Mouse (Mus musculus) heart, embryonic 16.5 days (tissue): ENCODE measurements around the gene Dgkz. TPM values are rescaled to one million over a fixed set of nuclear protein-coding genes. Genes with fewer than 3 reads are reported as not detected.

Experiments
- ATAC-seq: fragments of 200-750 bp; cut with Nextera tagmentation; replicated peaks from 2 replicates; pipeline ENCODE4 v1.8.0; 2017; ENCODE audit warnings: moderate number of reproducible peaks; ENCODE audit not compliant: insufficient read depth, low FRiP score; ENCODE audit errors: extremely low read depth
- H3K27ac ChIP-seq: fragments of 300-500 bp; sonication (generic); 2 replicates; pipeline ENCODE4 v1.5.1; 2014; ENCODE audit warnings: mild to moderate bottlenecking, low read length, control low read depth, moderate library complexity
- H3K27me3 ChIP-seq: fragments of 300-500 bp; sonication (generic); 2 replicates; pipeline ENCODE4 v1.6.1; 2014; ENCODE audit warnings: low read length, mixed read lengths; ENCODE audit not compliant: control insufficient read depth, insufficient read depth
- H3K36me3 ChIP-seq: fragments of 300-500 bp; sonication (generic); 2 replicates; pipeline ENCODE4 v1.6.1; 2014; ENCODE audit not compliant: control insufficient read depth, insufficient read depth
- H3K4me1 ChIP-seq: fragments of 300-500 bp; sonication (generic); 2 replicates; pipeline ENCODE4 v1.6.1; 2014; ENCODE audit warnings: low read length, mixed read lengths; ENCODE audit not compliant: control insufficient read depth, insufficient read depth
- H3K4me2 ChIP-seq: fragments of 300-500 bp; sonication (generic); 2 replicates; pipeline ENCODE4 v1.6.1; 2014; ENCODE audit warnings: low read depth, mild to moderate bottlenecking, control low read depth, low read length
- H3K4me3 ChIP-seq: fragments of 300-500 bp; sonication (generic); 2 replicates; pipeline ENCODE4 v1.5.1; 2014; ENCODE audit warnings: mild to moderate bottlenecking, control low read depth, low read length
- H3K9ac ChIP-seq: fragments of 300-500 bp; sonication (generic); 2 replicates; pipeline ENCODE4 v1.6.1; 2014; ENCODE audit warnings: low read length, control low read depth
- H3K9me3 ChIP-seq: fragments of 300-500 bp; sonication (generic); replicated peaks from 2 replicates; pipeline ENCODE4 v1.6.1; 2016; ENCODE audit warnings: low read length; ENCODE audit not compliant: control insufficient read depth
- WGBS: fragments of 180-500 bp; shearing (Covaris S2); extraction: QIAGEN DNeasy Blood & Tissue Kit; methylation state at CpG from one replicate; pipeline ENCODE4 v1.1.7; 2014; 5-methylcytosine and 5-hydroxymethylcytosine counted together
- polyA plus RNA-seq: library from polyadenylated mRNA; unstranded; fragments of >200 nt; fragmentation: Nextera tagmentation; extraction: Ambion mirVana; gene quantifications from 2 replicates; pipeline ENCODE4 v1.2.1, GENCODE M21; 2015

Dgkz gene
- polyA plus RNA-seq, 1 experiment from 2014 or later = 43.1 TPM

DNA sequence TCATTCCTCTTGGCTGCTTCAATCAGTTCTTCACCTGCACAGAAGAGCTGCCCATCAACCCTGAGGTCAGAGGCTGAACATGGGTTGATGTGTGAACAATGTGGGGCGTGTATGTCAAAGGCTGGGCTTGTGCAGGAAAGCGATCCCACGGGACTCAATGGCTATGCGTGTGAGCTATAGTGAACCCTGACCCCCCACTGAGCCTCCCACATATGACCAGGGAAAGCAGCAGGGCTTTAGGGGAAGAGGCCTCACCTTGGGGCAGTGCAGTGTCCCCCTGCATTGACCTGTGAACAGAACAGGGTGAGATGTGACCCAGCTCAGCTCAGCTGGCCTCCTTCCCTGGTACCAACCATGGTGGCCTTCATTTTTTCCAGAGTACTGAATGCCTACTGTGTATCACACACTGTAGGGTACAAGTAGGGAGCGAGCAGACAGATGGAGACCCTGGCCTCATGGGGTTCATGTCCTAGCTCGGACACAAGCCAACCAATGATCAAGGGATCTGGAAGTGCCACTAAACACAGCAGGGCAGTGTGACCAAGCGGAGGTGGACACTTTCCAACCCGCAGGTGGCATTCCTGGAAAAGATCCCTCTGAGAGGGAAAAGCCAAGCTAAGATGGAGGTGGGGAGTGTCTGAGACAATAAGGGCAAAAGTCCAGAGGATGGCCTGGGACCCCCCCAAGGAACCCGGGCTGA is 40.7 kb downstream of the Dgkz start:
- Histone ChIP-seq H3K4me1 (peaks cover 23% of the 10 kb centered on the region), H3K4me3 (no peak overlapping the region), H3K4me2 (no peak overlapping the region), H3K27ac (no peak overlapping the region), H3K27me3 (no peaks in the 10 kb centered on the region), H3K9ac (no peak overlapping the region), H3K36me3 (peaks cover 55% of the 10 kb centered on the region), H3K9me3 (no peaks in the 10 kb centered on the region)
- WGBS = 81% methylated on average over 9 of the region's 9 CpGs
- no peak for ATAC-seq

DNA sequence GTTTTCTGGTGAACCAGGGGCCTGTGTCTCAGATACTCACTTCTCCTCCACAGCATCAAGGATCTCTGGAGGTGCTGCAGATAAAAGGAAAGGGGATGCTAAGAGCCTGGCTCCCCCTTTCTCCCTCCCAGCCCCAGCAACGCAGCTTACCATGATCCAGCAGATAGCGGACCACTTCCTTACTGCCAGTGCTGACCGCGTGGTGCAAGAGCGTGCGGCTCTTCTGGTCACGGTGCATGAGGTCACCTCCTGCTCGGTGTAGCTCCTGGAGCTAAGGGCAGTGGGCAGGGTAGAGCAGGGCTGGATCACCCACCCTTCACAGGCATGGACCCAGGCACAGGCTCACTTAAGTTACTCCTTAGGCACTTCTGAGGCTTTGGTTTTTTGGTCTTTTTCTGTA is 41.6 kb downstream of the Dgkz start:
- 40% methylated on average over 8 of the region's 8 CpGs for WGBS
- H3K27ac ChIP-seq = no peak overlapping the region

DNA sequence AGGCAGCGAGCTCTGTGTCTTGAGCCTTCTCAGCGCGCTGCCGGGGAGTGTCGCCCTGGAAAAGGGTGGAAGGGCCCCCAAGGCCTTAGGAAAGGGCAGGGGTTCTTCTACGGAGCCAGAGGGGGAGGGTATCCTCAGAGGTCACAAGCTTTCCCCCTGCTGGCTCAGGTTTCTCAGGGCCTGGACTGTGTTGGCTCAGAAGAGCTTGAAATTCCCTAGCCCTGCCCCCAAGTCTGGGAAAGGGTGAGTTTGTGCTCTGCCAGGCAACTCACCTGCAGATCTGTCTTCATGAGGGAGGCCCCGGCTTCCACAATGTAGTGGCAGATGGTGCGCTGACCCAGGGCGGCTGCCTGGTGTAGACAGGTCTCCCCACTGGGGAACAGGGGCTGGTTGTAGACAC is 42.2 kb downstream of the Dgkz start:
- whole genome bisulfite sequencing = 58% methylated on average over 9 of the region's 9 CpGs
- Histone ChIP-seq H3K36me3 (peaks cover 40% of the 10 kb centered on the region), H3K4me2 (no peak overlapping the region), H3K9me3 (no peaks in the 10 kb centered on the region), H3K9ac (no peak overlapping the region), H3K4me3 (no peak overlapping the region), H3K27ac (no peak overlapping the region), H3K27me3 (no peaks in the 10 kb centered on the region), H3K4me1 (peaks cover 25% of the 10 kb centered on the region)
- ATAC-seq = no peak

More for the DNA sequence above, 41.6 kb downstream of the Dgkz start:
- Histone ChIP-seq H3K9me3 (no peaks in the 10 kb centered on the region), H3K4me2 (no peak overlapping the region), H3K4me1 (peaks cover 25% of the 10 kb centered on the region), H3K27me3 (no peaks in the 10 kb centered on the region), H3K9ac (no peak overlapping the region), H3K36me3 (peaks cover 45% of the 10 kb centered on the region), H3K4me3 (no peak overlapping the region)
- no peak for ATAC-seq

DNA sequence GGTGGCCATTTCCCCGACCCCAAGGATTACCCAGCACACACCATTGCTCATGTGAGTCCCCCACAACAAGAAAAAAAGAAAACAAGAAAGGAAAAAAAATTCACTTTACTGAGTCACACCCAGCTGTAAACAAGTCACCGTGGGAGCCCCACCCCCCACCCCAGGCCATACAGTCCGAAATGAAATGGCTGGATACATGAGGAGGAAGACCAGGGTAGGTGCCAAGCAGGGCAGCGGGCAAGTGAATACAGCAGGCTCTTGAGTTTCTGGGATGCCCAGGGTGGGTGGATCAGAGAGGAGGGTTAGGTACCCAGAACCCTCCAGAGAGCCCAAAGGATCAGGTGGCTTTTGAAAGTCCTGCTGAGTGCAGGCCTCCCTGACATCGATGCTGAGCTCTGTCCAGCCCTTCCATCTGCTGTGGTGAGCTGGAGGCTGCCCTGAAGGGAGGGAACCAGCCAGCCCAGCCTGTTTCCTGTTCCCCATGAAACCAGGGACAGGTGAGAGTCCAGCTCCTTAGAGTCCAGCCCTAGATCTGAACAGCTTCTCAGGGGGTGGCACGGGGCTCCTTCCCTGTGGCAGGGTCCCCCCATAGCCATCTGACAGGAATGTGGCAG is 42.8 kb downstream of the Dgkz start:
- no peak overlapping the region for H3K27ac ChIP-seq
- H3K36me3 ChIP-seq = peaks cover 34% of the 10 kb centered on the region
- peaks cover 25% of the 10 kb centered on the region for H3K4me1 ChIP-seq
- H3K4me2 ChIP-seq = peak overlapping the region; percentile 80
- H3K9ac ChIP-seq = 0 out of 2 replicates have a peak overlapping the region, but pooled peaks have one; percentile 24
- H3K4me3 ChIP-seq = no peak overlapping the region
- no peaks in the 10 kb centered on the region for H3K27me3 ChIP-seq
- ATAC-seq = no peak
- no peaks in the 10 kb centered on the region for H3K9me3 ChIP-seq
- 18% methylated on average over 6 of the region's 6 CpGs for WGBS

DNA sequence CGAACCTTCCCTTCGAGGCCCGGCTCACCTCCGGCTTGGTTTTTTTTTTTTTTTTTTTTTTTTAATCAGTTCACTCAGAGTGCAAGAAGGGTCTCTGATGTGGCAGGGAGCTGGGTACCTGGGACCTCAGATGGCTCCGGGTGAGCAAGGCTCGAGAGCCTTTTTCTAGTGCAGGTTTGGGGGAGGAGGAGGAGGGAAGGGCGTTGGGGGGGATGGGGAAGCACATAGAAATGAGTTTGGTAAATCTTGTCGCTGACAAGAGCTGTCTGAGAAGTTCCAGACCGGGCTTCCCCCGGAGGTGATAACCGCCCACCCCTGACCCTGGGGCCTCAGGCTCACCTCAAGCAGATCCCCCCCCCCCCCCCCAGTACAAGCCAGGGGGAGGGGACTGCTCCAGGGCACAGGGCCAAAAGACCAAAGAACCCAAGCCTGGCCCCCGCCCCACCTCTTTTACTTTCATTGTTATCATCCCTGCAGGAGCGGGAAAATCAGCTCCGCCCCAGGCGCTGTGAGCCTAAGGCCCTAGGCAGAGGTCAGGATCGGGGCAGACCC is 43.4 kb downstream of the Dgkz start, which contains the start of gene Mdk:
Mdk (minus strand) TSS at position 138 of the 552 bp plus-strand sequence.
- Histone ChIP-seq H3K36me3 (peaks cover 28% of the 10 kb centered on the region), H3K4me1 (peaks cover 25% of the 10 kb centered on the region), H3K9ac (peak within 1 kb of the TSS; percentile 70), H3K4me3 (peak within 1 kb of the TSS; percentile 53), H3K27ac (peak within 1 kb of the TSS; percentile 65), H3K4me2 (peak within 1 kb of the TSS; percentile 80), H3K27me3 (no peaks in the 10 kb centered on the region), H3K9me3 (no peaks in the 10 kb centered on the region)
- WGBS = 5% methylated on average over 16 of the region's 16 CpGs
- ATAC-seq = peak; percentile 6; the same call in 1 of the 2 replicates

DNA sequence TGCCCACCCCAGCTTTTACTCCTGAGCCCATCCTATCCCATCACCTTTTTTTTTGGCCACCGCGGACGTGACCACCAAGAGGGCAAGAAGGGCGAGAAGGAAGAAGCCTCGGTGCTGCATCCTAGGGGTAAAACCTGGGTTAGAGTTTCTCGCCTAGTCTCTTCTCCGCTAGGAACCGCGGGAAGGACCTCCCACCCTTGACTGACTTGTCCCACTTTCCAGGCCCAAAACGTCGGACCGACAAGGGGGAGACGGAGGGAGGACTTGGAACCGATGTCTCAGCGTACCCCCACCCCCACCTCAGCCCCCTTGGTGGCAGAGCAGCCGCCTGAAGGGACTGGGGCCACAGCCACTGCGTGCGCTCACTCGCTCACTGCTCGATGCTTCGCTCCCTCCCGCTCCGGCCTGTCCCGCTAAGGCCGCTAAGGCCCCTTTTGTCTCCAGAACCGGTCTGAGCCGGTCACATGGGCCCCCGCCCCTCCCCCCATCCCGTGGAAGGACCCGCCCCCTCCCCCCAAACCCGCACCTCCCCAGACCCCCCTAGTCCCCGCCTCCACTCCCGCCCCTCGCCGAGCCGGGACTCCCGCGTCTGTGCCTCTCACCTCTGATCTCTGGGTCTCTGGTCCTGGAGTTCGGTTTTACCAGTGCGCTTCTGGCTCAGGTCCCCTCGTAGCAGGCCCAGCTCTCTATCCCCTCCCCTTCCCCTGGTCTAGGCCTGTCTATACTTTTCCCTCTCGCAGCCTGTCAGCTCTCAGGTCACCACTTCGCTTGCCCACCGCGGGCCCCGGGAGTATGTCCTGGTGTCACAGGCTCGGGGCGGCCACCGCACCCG is 44.1 kb downstream of the Dgkz start:
- ATAC-seq = peak; percentile 47
- Histone ChIP-seq H3K4me3 (peak overlapping the region; percentile 53), H3K9me3 (no peaks in the 10 kb centered on the region), H3K4me1 (peaks cover 25% of the 10 kb centered on the region), H3K27me3 (no peaks in the 10 kb centered on the region), H3K4me2 (peak overlapping the region; percentile 80), H3K9ac (peak overlapping the region; percentile 70), H3K36me3 (peaks cover 21% of the 10 kb centered on the region), H3K27ac (peak overlapping the region; percentile 65)
- 3% methylated on average over 47 of the region's 50 CpGs for WGBS

DNA sequence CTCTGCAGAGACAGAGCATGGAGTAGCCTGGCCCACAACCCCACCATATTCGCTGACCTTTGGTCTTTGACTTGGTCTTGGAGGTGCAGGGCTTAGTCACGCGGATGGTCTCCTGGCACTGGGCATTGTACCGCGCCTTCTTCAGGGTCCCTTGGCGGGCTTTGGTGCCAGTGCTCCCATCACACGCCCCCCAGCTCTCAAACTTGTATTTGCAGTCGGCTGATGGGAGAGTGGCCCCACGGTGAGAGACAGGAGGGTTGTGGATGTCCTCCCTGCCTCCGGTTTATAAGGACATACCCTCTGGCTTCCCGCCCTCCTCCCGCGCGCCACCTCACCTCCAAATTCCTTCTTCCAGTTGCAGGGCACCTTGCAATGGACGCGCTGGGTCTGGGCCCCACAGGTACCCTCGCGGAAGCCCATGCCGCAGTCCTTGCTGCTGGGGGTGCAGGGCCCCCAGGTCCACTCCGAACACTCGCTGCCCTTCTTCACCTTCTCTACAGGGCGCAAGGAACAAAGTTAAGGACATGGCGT is 44.8 kb downstream of the Dgkz start:
- 17% methylated on average over 23 of the region's 23 CpGs for WGBS
- H3K9ac ChIP-seq = peak overlapping the region; percentile 70
- peaks cover 3% of the 10 kb centered on the region; the same call in 1 of the 2 replicates for H3K27me3 ChIP-seq
- H3K36me3 ChIP-seq = peaks cover 14% of the 10 kb centered on the region
- H3K4me2 ChIP-seq = peak overlapping the region; percentile 80
- no peaks in the 10 kb centered on the region for H3K9me3 ChIP-seq
- H3K4me1 ChIP-seq = peaks cover 25% of the 10 kb centered on the region
- ATAC-seq = no peak
- H3K4me3 ChIP-seq = peak overlapping the region; percentile 53
- H3K27ac ChIP-seq = peak overlapping the region; percentile 65

DNA sequence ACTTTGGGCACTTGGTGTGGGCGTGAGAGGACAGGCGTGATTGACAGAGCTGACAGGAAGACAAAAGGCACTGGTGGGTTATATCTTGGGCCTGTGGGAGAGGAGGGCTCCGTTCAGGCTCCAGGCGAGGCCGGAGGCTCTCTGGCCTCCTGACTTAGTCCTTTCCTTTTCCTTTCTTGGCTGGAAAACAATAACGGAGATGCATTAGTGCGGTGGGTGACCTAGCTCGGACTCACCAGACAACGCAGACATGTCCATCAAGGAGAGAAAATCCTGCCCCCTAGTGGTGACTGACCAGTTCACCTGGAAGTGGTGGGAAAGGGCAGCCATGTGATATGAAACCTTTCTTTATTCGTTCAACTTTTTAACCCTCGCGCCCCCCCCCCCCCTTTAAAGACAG is 45.7 kb downstream of the Dgkz start:
- 16% methylated on average over 12 of the region's 12 CpGs for whole genome bisulfite sequencing
- 0 out of 2 replicates have a peak overlapping the region, but pooled peaks have one; percentile 0 for H3K9ac ChIP-seq
- H3K27ac ChIP-seq = no peak overlapping the region
- H3K4me2 ChIP-seq = peak overlapping the region; percentile 80
- ATAC-seq = no peak
- no peaks in the 10 kb centered on the region for H3K9me3 ChIP-seq
- peaks cover 25% of the 10 kb centered on the region for H3K4me1 ChIP-seq
- H3K4me3 ChIP-seq = peak overlapping the region; percentile 53
- H3K36me3 ChIP-seq = peaks cover 7% of the 10 kb centered on the region
- peaks cover 4% of the 10 kb centered on the region; the same call in 1 of the 2 replicates for H3K27me3 ChIP-seq
